Mouse (Mus musculus) right cerebral cortex, postnatal 36 days (tissue): ENCODE measurements around the gene Anxa2.
A peak's percentile ranks its signal among the peaks of the same experiment; 100 is the strongest.

Experiments used
- DNase-seq, 2 experiments: peaks; one replicate each; pipeline ENCODE4 v3.0.0; 2022; ENCODE audit warnings: low spot score in 2 of 2, mixed read lengths in 1 of 2

Gene Anxa2

GRCm38 (mm10) chr9:69453066-69453900, at the start of gene Anxa2:
TSS of gene Anxa2 (plus strand) at chr9:69453620.
- DNase-seq: peak in 1 of 2 experiments; percentile 14

DNA sequence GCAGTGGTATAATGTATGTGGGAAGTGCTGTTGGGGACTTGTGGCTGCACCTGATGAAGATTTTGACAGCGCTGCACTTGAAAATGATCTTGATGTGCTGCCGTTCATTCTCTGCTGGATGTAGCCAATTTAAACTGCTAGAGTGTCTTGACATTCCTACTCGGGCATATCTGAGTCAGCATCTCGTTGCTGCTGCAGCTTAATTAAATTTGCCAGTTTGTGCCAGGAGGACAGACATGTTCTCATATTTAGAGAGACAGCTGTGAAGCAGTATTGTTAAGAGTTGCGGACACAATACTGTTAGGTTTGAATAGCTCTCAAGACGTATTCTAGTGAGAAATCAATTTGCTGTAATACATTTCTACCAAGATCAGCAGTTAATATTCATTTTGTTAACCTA, 48.7 kb upstream of the Anxa2 start:
- no peak for DNase-seq

DNA sequence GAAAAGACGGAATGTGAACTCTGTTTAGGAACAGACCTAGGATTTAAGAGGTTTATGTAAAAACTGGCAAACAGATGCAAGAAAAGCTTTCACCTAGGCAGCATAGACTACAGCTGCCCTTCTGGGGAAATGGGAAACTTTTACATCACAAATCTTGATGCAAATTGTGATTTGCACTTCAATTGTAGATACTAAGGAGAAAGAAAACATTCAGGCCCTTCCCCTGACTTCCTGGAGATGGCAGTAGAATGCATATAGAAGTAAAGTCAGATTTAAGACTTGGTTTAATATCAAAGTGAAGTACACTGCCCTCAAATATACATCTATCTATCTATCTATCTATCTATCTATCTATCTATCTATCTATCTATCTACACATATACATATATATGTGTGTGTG, 33.9 kb upstream of the Anxa2 start:
- no peak for DNase-seq

DNA sequence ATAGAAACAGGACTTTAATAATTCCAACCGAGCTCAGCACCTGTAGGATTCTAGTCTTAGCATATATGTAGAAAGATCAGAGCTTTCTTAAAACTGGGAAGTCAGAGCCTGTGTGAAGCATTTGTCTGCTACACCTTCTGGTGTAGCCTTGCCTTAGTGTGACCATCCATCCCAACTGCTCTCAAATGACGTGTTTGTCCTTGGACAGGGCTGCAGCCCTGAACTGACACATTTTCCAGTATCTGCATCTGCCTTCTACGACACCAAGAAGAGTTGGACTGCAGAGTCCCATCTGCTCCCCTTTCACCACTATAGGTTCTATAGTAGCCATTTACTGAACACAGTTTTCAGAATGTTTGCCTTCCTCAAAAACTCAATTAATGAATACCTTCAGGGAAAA, 22.9 kb upstream of the Anxa2 start:
- DNase-seq: no peak

GRCm38 (mm10) chr9:69431863-69432555, 21.4 kb upstream of the Anxa2 start:
- DNase-seq: peak in 1 of 2 experiments; percentile 5

GRCm38 (mm10) chr9:69435194-69435593, 18.2 kb upstream of the Anxa2 start:
- DNase-seq: no peak

GRCm38 (mm10) chr9:69435662-69436061, 17.8 kb upstream of the Anxa2 start:
- DNase-seq: no peak

DNA sequence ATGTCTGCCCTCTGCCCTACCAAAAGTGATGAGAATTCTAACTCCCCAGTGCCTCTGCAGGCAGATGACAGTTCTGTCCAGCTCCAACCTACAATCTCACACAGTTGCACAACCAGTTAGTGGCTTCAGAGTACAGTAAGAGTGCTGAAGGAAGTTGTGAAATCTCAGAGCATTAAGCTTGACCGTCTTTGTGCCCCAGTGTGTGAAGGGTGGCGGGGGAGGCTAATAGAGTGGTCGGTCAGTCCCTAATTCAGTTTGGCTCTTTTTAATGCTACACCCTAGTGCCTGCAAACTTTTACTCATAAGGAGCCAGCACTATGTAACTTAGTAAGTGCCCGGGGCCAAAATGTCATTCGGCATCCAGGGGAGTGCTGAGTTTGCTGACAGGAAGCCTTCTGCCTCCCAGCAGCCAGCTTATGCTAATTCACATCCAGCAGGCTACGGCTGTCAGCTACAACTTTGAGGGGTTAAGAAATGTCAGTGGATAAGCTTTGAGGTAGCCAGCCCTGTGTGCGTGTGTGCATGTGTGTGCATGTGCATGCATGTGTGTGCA, 13.5 kb upstream of the Anxa2 start:
- DNase-seq: no peak

GRCm38 (mm10) chr9:69442471-69443038, 10.9 kb upstream of the Anxa2 start:
- no peak for DNase-seq

DNA sequence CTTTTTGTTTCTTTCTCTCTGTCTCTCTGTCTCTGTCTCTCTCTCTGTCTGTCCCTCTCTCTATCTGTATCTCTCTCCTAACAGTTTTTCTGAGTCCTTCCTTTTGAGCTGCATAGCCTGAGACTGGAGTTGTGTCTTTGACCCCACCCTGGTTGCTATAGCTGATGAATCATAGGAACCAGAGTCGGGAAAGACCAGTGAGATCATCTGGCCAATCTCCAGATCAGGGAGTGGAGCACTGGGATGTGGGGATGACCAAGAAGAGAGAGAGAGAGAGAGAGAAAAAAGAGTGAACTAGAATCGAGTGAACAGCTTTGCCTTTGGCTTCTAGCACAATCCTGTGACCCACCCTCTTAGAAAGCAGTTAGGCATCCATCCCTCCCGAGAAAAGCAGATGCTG, 10.2 kb upstream of the Anxa2 start:
- no peak for DNase-seq

DNA sequence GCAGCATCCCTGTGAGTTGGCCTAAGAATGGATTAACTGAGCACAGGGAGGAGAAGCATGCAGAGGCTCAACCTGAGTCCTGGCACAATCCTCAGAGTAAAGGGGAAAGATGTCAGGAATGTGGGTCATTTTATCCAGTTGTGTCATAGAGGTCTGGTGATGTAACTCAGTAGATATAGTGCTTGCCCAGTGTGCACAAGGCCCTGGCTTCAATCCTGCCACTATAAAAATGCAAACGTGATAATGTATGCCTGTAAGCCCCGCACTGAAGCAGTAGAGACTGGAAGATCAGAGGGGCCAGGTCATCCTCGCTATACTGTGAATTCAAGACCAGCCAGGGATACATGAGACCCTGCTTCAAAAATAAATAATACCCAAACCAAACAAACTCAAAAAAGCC, 4.6 kb upstream of the Anxa2 start:
- no peak for DNase-seq

DNA sequence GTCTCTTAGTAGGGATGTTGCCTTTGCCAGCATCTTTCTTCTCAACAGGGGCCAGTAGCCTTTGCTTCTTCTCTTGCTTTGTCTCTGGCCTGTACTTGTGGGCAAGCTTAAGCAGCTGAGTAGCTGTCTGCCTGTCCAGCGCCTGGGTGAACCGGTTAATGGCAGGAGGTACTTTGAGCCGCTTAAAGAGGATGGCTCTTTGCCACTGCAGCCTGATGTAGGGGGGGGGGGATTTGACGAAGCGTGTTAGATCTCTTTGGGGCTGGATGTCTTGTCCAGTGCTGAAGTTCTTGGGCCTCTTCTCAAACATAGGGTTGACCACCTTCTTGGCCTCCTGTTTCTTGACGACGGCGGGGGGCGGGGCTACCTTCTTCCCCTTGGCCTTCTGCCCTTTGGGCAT, 2.8 kb upstream of the Anxa2 start:
- no peak for DNase-seq

- no peak for DNase-seq
These were observed 1.3 kb upstream of the Anxa2 start for GRCm38 (mm10) chr9:69451886-69452810.

DNA sequence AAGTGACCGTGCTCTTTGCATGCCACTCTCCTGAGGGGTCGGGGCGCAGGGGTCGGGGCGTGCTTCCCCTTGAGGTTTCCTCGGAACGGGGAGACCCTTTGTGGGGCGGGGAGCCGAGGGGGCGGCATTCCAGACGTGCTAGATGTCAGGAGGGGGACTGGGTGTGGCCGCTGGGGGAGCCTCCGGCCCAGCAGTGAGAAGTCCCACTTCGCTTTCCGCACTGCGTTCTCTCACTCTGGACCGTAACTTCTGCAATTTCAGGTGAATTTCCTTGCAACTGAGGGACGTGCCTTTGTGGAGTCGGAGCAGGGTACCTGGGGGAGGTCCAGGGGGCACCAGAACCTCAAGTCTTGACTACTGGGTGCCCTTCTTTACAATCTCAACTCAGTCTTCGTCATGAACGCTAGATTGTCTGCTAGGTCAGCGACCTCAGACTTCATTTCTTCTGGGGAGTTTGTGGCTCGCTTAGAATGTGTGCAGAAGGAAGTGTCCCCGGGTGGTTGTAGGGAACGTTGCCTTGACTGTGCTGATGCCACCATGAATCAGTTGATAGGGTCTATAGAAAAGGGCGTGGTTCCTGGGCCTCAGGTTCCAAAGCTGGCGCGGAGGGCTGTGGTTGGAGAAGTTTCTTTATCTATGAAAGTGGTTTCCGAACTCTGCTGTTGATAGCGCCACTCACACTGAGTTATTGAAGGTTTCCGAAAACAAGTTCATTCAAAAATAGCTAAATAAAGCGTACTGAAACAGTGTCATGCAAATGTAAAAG, 664 bp downstream of the Anxa2 start:
- no peak for DNase-seq

DNA sequence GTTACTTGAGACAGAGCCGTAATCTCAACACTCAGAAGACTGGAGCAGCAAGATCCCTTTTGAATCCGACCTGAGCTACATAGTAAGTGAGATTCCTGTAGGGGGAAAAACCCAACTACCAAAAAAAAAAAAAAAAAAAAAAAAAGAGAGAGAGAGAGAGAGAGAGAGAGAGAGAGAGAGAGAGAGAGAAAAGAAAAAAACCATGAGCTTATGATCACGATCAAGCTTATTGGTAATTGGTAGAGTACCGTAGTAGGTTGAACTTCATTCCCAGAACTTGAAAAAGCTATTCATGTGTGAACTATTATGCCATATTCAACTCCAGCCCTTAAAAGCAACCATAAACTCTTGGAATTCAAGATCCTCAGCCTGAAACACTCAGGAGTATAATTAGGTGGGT, 1.3 kb downstream of the Anxa2 start:
- DNase-seq: no peak

DNA sequence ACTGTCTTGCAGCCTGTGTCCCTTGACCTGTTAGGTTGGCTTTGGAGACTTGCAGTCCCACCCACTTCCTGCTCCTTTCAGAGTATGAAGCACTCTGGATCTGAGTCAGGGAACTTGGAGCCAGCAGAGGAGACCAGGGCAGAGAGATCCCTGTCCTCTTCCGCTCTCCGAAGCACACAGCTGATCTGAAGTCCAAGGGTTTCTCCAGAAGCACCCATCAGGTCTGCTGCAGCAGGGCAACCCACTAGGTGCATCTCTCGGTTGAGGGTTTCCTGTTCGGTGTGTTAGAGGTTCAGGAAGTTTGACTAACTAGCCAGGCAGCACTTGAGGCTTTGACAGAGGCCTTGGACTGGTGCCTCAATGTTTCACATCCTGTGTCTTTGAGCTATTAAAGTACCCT, 2.0 kb downstream of the Anxa2 start:
- DNase-seq: no peak

DNA sequence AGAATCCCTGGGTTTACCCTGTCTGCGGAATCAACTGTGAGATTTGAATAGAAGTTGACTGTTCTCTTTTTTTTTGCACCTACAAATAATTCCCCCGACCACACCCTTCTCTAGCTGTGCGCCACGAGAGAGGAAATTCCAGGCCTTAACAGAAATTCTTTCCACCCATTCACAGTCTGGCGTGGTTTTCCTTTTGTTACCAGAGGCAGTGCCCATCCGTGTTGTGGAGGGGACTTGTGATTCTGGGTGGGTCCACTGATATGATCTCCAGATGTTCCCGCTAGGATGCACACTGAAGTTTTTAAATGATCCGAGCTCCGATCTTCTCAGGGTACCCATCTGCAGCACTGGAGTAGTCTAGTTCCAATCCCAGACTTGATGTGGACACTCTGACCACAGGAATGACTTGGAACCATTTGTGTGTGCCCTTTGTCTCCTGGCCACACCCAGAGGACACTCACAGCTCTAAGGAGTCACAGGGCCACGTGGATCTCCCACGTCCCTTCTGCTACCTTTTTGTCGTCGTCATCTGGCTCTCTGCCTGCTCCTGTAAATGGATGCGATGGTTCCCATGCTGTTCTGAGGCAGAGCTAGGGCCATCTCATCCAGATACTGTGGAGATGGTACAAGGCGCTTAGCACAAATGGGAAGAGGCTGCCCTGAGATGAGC, 3.1 kb downstream of the Anxa2 start:
- no peak for DNase-seq

GRCm38 (mm10) chr9:69457143-69457542, 3.7 kb downstream of the Anxa2 start:
- DNase-seq: no peak

DNA sequence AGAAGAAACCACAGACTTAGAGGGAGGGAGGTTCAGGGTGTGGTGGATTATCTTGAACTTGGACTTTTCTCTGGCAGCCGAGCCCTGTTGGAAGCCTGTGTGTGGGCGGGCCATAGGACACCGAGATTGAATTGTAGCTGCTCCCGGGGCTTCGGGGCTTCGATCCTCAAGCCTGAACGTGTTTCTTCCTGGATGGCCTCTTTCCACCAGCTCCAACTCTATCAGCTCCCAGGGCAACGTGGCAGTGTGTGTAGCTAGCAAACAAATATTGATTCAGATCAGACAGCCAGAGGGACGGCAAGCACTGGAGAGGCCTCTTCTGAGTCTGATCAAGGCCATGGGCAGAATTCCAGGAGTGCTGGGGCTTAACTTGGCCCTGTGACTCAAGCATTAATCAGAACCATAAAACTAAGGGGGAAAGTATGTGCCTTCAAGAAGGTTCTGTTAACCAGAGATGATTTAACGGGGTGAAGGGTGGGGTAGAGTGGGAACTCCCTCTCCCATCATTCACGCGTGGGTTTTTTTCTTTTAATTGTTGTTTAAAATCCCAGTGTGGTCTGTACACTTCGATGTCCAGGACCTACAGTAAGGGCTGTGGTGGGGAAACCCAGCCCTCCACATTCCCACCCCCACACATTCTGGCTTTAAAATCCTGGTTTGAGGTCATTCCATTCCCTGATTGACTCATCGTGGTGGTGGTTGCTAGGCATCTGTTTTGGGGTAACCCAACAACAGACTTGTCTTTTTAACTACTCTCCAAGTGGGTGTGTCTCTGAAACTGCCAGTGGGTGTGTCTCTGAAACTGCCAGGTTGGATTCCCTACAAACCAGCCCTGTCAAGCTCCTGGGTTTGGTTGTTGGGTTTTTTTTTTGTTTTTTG, 4.6 kb downstream of the Anxa2 start:
- no peak for DNase-seq
